Mouse (Mus musculus): ENCODE data around the gene Arid3a.

The Arid3a gene

GRCm38 (mm10) chr10:79966886-79967400 lies 40.1 kb downstream of the Arid3a start:
- CTCF ChIA-PET: interaction anchor here in 1 of 4 experiments (1.0 kb wide), 1 partner anchor 20 kb away, joined by 4 read pairs; no protein-coding TSS in a partner anchor
- POLR2A ChIA-PET: interaction anchor here in 3 of 4 experiments (0.7 to 3.5 kb wide), 6 partner anchors 8 to 179 kb away, joined by 3 to 13 read pairs (median 3); no protein-coding TSS in a partner anchor

GRCm38 (mm10) chr10:79968181-79968580 lies 41.3 kb downstream of the Arid3a start:
- ChIA-PET POLR2A (interaction anchor here in 3 of 4 experiments (0.8 to 1.6 kb wide), 8 partner anchors 8 to 200 kb away, joined by 3 to 11 read pairs (median 4); partner anchors contain the start of genes Cnn2 (in 1 of the 3) and Wdr18 (in 1 of the 3)), CTCF (interaction anchor here in 1 of 4 experiments (1.0 to 1.2 kb wide), 3 partner anchors 9 to 133 kb away, joined by 3 to 4 read pairs (median 3); partner anchors contain the start of gene Wdr18)

GRCm38 (mm10) chr10:79969124-79969568 lies 42.3 kb downstream of the Arid3a start:
- CTCF ChIA-PET: interaction anchor here in 3 of 4 experiments (0.6 to 1.2 kb wide), 3 partner anchors 9 to 273 kb away, joined by 3 to 7 read pairs (median 3); partner anchors contain the start of gene Wdr18 (in 2 of the 3)
- POLR2A ChIA-PET: interaction anchor here in 3 of 4 experiments (0.6 to 1.6 kb wide), 19 partner anchors 9 to 817 kb away, joined by 3 to 11 read pairs (median 4); partner anchors contain the start of genes Wdr18 (in 3 of the 3), Cnn2 (in 1 of the 3) and Rps15 (in 1 of the 3)

- ChIA-PET POLR2A (interaction anchor here (0.6 to 2.5 kb wide), 35 partner anchors 9 to 329 kb away, joined by 3 to 24 read pairs (median 3); partner anchors contain the start of genes Tmem259 (in 2 of the 4), Wdr18 (in 2 of the 4), Cdc34 (in 1 of the 4) and Med16 (in 1 of the 4)), CTCF (interaction anchor here (0.5 to 2.9 kb wide), 11 partner anchors 11 to 399 kb away, joined by 3 to 14 read pairs (median 3); partner anchors contain the start of genes Tmem259 (in 2 of the 4), Palm (in 1 of the 4), Stk11 (in 1 of the 4) and Wdr18 (in 1 of the 4))
Measured at GRCm38 (mm10) chr10:79970415-79971182, 43.8 kb downstream of the Arid3a start, which contains the start of gene Grin3b. Gene Grin3b, plus strand, starts transcription at chr10:79970715.

GRCm38 (mm10) chr10:79971183-79971497 lies 44.3 kb downstream of the Arid3a start:
- ChIA-PET POLR2A (interaction anchor here (0.6 to 2.5 kb wide), 33 partner anchors 8 to 328 kb away, joined by 3 to 24 read pairs (median 3); partner anchors contain the start of genes Tmem259 (in 2 of the 4), Wdr18 (in 2 of the 4), Cdc34 (in 1 of the 4) and Med16 (in 1 of the 4)), CTCF (interaction anchor here (0.5 to 2.9 kb wide), 11 partner anchors 12 to 705 kb away, joined by 3 to 14 read pairs (median 3); partner anchors contain the start of genes Tmem259 (in 2 of the 4), Palm (in 1 of the 4), Stk11 (in 1 of the 4) and Wdr18 (in 1 of the 4))

- ChIA-PET POLR2A (interaction anchor here in 3 of 4 experiments (0.7 to 4.6 kb wide), 8 partner anchors 11 to 187 kb away, joined by 3 to 42 read pairs (median 10); partner anchors contain the start of genes Tmem259 (in 3 of the 3), Wdr18 (in 2 of the 3) and Med16 (in 1 of the 3)), CTCF (interaction anchor here in 3 of 4 experiments (0.6 to 2.9 kb wide), 4 partner anchors 13 to 253 kb away, joined by 3 to 14 read pairs (median 4); partner anchors contain the start of genes Mum1 (in 1 of the 3) and Wdr18 (in 1 of the 3))
Measured at GRCm38 (mm10) chr10:79972831-79973230, 46.0 kb downstream of the Arid3a start.

- ChIA-PET POLR2A (interaction anchor here (0.6 to 4.6 kb wide), 24 partner anchors 9 to 349 kb away, joined by 3 to 42 read pairs (median 4); partner anchors contain the start of genes Tmem259 (in 3 of the 4), Wdr18 (in 3 of the 4) and 1600002K03Rik (in 1 of the 4)), CTCF (interaction anchor here in 2 of 4 experiments (1.6 to 3.7 kb wide), 5 partner anchors 10 to 162 kb away, joined by 4 to 22 read pairs (median 8); partner anchors contain the start of genes Tmem259 (in 2 of the 2) and Wdr18 (in 1 of the 2))
Measured at GRCm38 (mm10) chr10:79974087-79974486, 47.2 kb downstream of the Arid3a start.

GRCm38 (mm10) chr10:79974668-79975067 lies 47.8 kb downstream of the Arid3a start:
- POLR2A ChIA-PET: interaction anchor here (0.6 to 4.6 kb wide), 34 partner anchors 8 to 318 kb away, joined by 3 to 42 read pairs (median 5); partner anchors contain the start of genes Tmem259 (in 4 of the 4), Wdr18 (in 4 of the 4), 1600002K03Rik (in 1 of the 4) and Abca7 (in 1 of the 4)
- CTCF ChIA-PET: interaction anchor here in 3 of 4 experiments (1.0 to 3.7 kb wide), 8 partner anchors 10 to 191 kb away, joined by 3 to 22 read pairs (median 7); partner anchors contain the start of genes Tmem259 (in 2 of the 3), Cirbp (in 1 of the 3) and Wdr18 (in 1 of the 3)

GRCm38 (mm10) chr10:79976071-79976721 lies 49.4 kb downstream of the Arid3a start:
- POLR2A ChIA-PET: interaction anchor here (0.6 to 4.6 kb wide), 35 partner anchors 8 to 362 kb away, joined by 3 to 42 read pairs (median 5); partner anchors contain the start of genes Tmem259 (in 4 of the 4), Wdr18 (in 3 of the 4), 1600002K03Rik (in 1 of the 4) and Abca7 (in 1 of the 4)
- CTCF ChIA-PET: interaction anchor here (0.5 to 3.7 kb wide), 11 partner anchors 8 to 165 kb away, joined by 3 to 22 read pairs (median 5); partner anchors contain the start of genes Wdr18 (in 2 of the 4) and Tmem259 (in 1 of the 4)

GRCm38 (mm10) chr10:79976722-79977107 lies 49.9 kb downstream of the Arid3a start:
- POLR2A ChIA-PET: interaction anchor here (0.6 to 4.6 kb wide), 29 partner anchors 7 to 363 kb away, joined by 3 to 42 read pairs (median 4); partner anchors contain the start of genes Tmem259 (in 3 of the 4), Wdr18 (in 2 of the 4), 1600002K03Rik (in 1 of the 4) and Abca7 (in 1 of the 4)
- CTCF ChIA-PET: interaction anchor here in 2 of 4 experiments (0.7 to 3.7 kb wide), 8 partner anchors 8 to 18 kb away, joined by 3 to 22 read pairs (median 4); partner anchors contain the start of genes Wdr18 (in 2 of the 2) and Tmem259 (in 1 of the 2)

- CTCF ChIA-PET: interaction anchor here in 2 of 4 experiments (0.6 to 3.7 kb wide), 6 partner anchors 10 to 904 kb away, joined by 3 to 22 read pairs (median 4); partner anchors contain the start of gene Wdr18 (in 2 of the 2)
- POLR2A ChIA-PET: interaction anchor here (0.6 to 3.4 kb wide), 18 partner anchors 9 to 191 kb away, joined by 3 to 13 read pairs (median 4); partner anchors contain the start of genes Wdr18 (in 2 of the 4), Abca7 (in 1 of the 4), Cbarp (in 1 of the 4) and Stk11 (in 1 of the 4)
Measured at GRCm38 (mm10) chr10:79977324-79977723, 50.5 kb downstream of the Arid3a start.

- CTCF ChIA-PET: interaction anchor here in 2 of 4 experiments (1.2 to 3.7 kb wide), 2 partner anchors 18 kb away, joined by 4 to 22 read pairs; partner anchors contain the start of gene Wdr18 (in 2 of the 2)
Measured at GRCm38 (mm10) chr10:79978061-79978460, 51.2 kb downstream of the Arid3a start.

GRCm38 (mm10) chr10:79979401-79980155 lies 52.7 kb downstream of the Arid3a start:
- ChIA-PET POLR2A (interaction anchor here in 3 of 4 experiments (0.6 to 2.5 kb wide), 20 partner anchors 9 to 363 kb away, joined by 3 to 14 read pairs (median 3); partner anchors contain the start of genes Grin3b (in 2 of the 3), Wdr18 (in 2 of the 3), Med16 (in 1 of the 3) and Pcsk4 (in 1 of the 3)), CTCF (interaction anchor here in 1 of 4 experiments (1.4 kb wide), 1 partner anchor 20 kb away, joined by 5 read pairs; the partner anchor contains the start of gene Wdr18)

More at GRCm38 (mm10) chr10:79978061-79978460, 51.2 kb downstream of the Arid3a start:
- POLR2A ChIA-PET: interaction anchor here in 3 of 4 experiments (0.5 to 1.7 kb wide), 5 partner anchors 18 to 163 kb away, joined by 3 to 8 read pairs (median 3); partner anchors contain the start of genes Wdr18 (in 2 of the 3), Cbarp (in 1 of the 3) and Ptbp1 (in 1 of the 3)

GRCm38 (mm10) chr10:79983205-79983604 lies 56.4 kb downstream of the Arid3a start:
- POLR2A ChIA-PET: interaction anchor here (0.6 to 10.5 kb wide), 22 partner anchors 8 to 584 kb away, joined by 3 to 245 read pairs (median 8); partner anchors contain the start of genes Wdr18 (in 2 of the 4) and Stk11 (in 1 of the 4)
- CTCF ChIA-PET: interaction anchor here in 2 of 4 experiments (0.6 to 2.0 kb wide), 2 partner anchors 8 to 157 kb away, joined by 3 to 11 read pairs; partner anchors contain the start of gene Cbarp (in 1 of the 2)
